Mouse (Mus musculus) heart, adult 2 months (tissue): ENCODE results near the gene Wfdc1.

Experiments used
- CTCF ChIP-seq: fragments of 200-600 bp; IDR thresholded peaks from 2 replicates; pipeline ENCODE4 v1.8.1; 2022; ENCODE audit warnings: antibody characterized with exemption, mild to moderate bottlenecking, moderate library complexity
- POLR2A ChIP-seq: fragments of 200-500 bp; IDR thresholded peaks from 2 replicates; pipeline ENCODE4 v1.6.1; 2011; ENCODE audit warnings: mild to moderate bottlenecking, low read depth, low read length, control low read depth; ENCODE audit not compliant: insufficient read depth

GRCm38 (mm10) chr8:119709703-119710093 lies 43.5 kb downstream of the Wfdc1 start:
- TF ChIP-seq POLR2A (no peak), CTCF (no peak)
